18 mouse cellular contexts compared by ENCODE assay signal in genomic region chr12:36117161-36117560, GRCm38 (mm10).
"Had no signal": no experiment of that assay in that cellular context is flagged by ENCODE, and none has a peak within 500 bp of the region (broad histone marks: within the 10 kb centered on the region; RNA-seq: fewer than 3 reads in every experiment).

No protein-coding gene starts in this region.

- DNase-seq: lung, adult 18-20 months; lung, embryonic 14.5 days; lung, postnatal 14 days; lung, postnatal 4 days; midbrain, embryonic 14.5 days; right cerebral cortex, postnatal 25 days; right cerebral cortex, postnatal 4 days; spleen, adult 18-20 months; thymus, adult 18-20 months; thymus, postnatal 14 days; thymus, postnatal 36 days had no signal

- H3K4me2 ChIP-seq: lung, embryonic 14.5 days; midbrain, embryonic 12.5 days; neural tube, embryonic 13.5 days; neural tube, embryonic 15.5 days had no signal

- H3K9me3 ChIP-seq: midbrain, embryonic 10.5 days; midbrain, embryonic 12.5 days; neural tube, embryonic 13.5 days; neural tube, embryonic 15.5 days had no signal

- H3K9ac ChIP-seq: liver, embryonic 14.5 days; lung, embryonic 14.5 days; midbrain, embryonic 12.5 days; neural tube, embryonic 13.5 days; neural tube, embryonic 15.5 days had no signal

- H3K27me3 ChIP-seq: midbrain, embryonic 12.5 days; neural tube, embryonic 13.5 days; neural tube, embryonic 15.5 days had no signal

- H3K4me1 ChIP-seq: midbrain, embryonic 10.5 days; midbrain, embryonic 12.5 days; neural tube, embryonic 13.5 days; neural tube, embryonic 15.5 days had no signal

- H3K4me3 ChIP-seq: midbrain, embryonic 10.5 days; midbrain, embryonic 12.5 days; myocyte; neural tube, embryonic 13.5 days; neural tube, embryonic 15.5 days had no signal

- H3K27ac ChIP-seq: liver, embryonic 14.5 days; midbrain, embryonic 10.5 days; midbrain, embryonic 12.5 days; neural tube, embryonic 13.5 days; neural tube, embryonic 15.5 days had no signal

- ATAC-seq: midbrain, embryonic 16.5 days had no signal
